Mouse (Mus musculus) large intestine, adult 2 months (tissue): ENCODE measurements at regions not wholly inside any gene's neighbourhood (a gene's known extent, or its start where the extent isn't known, plus 50 kb on each side); places are given as distances from the start of the nearest gene placed in this dataset.
"Not testable (repeated sequence)": the region's sequence is repeated elsewhere in the genome, so short reads cannot be mapped to it uniquely, and the experiment has no call there.

Source experiments
- DNase-seq: peaks from one replicate; pipeline ENCODE4 v3.0.0-alpha.2; 2012; ENCODE audit warnings: low read depth, low spot score
- WGBS: fragments of 180-500 bp; shearing (Covaris S2); methylation state at CpG from one replicate; pipeline ENCODE4 v1.1.7; 2018; 5-methylcytosine and 5-hydroxymethylcytosine counted together

- no peak for DNase-seq
- 86% methylated on average over 7 of the region's 7 CpGs for WGBS
Measured at GRCm38 (mm10) chr1:143231969-143232368, 408.5 kb upstream of the B3galt2 start.

DNA sequence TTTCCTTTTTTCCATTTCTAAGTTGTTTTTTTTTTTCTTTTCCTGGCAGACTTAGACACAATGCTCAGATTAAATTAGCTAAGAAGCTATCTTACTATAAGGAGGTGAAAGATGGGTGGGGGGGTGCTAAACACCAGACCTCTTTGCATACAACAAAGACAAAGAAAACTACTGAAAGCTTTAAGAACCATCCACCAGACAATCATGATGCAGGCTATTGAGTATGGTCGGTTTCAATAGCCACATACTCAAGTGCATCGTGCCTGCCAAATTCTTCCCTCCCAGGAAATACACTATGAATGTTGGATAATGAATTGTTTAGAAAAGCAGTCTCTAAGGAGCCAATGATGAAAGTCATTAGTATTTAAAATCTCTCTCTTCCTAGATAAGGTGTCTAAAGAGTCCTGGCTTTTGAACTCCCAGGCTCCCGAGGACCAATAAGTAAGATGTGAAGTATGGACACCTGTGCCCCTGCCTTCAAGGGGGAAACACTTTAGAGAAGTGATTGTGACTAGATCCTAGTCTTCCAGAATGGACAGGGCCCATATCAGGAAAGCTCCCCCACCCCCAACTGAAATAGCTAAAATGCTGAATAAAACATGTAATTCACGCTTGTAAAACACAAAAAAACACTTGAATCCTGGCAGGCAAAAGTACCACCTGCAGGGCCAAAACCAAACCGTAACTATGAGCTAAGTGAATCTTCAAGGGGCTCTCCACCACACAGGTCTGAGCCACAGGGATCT, 381.8 kb upstream of the B3galt2 start:
- 76% methylated on average over 5 of the region's 5 CpGs for WGBS

DNA sequence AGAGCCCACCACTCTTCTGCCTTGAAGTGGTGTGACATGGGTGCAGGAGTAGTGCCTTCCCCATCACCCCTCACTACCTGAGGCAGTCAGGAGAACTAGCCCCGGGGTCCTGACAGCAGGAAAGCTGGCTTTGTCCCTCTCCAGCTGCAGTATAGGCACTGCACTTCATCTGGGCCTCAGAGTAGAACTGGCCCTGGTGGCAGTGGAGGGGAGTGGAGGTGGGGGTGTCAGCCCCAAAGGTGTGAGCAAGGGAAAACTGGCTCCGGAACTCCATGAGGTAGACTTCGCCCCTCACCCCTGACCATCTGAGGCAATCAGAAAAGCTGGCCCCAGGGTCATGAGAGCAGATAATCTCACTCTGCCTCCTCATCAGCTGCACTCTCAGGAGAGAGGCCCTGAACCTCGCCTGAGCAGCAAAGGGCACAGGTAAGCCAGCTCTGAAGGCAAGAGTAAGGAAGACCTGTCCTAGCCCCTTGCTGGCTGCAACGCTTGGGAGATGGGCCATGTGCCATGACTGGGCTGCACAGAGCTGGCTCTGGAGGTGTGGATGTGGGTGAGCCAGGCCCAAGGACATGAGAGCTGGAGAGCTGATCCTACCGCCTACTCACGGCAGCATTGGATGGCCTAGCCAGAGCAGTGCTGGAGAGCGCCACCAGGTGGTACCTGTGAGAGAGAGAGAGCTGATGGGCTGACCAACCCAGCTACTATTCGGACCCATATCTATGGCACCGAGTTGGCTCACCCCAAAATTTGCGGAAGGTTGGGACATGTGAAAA, 377.0 kb upstream of the B3galt2 start:
- no peak for DNase-seq
- 82% methylated on average over 11 of the region's 11 CpGs for WGBS

More for the DNA sequence above, 381.8 kb upstream of the B3galt2 start:
- no peak for DNase-seq

- 86% methylated on average over 4 of the region's 4 CpGs for WGBS
- no peak for DNase-seq
Measured at GRCm38 (mm10) chr1:143265216-143265615, 375.2 kb upstream of the B3galt2 start.

- WGBS = 95% methylated on average over 3 of the region's 3 CpGs
- DNase-seq = no peak
Measured at GRCm38 (mm10) chr1:143286274-143286967, 354.0 kb upstream of the B3galt2 start.

DNA sequence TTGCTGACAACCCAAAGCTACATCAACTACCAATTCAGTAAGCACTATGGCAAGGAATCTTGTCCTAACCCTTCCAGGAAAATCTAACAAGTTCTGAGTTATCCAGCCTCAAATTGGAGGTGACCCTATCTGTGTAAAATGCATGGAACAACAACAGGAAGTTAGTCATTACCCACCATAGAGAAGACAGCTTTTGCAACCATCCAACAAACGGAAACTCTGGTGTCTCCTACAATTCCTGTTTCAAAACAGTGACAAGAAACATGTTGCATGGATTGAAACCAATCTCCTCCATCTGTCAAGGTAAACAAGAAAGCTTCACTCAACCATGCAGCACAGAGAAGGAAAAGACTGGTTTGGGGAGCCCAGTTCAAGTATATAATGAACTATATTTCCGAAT, 353.0 kb upstream of the B3galt2 start:
- DNase-seq = no peak
- WGBS = 84% methylated on average over 2 of the region's 2 CpGs

- 72% methylated on average over 5 of the region's 5 CpGs for WGBS
- DNase-seq = no peak
Measured at GRCm38 (mm10) chr1:143296555-143296954, 343.9 kb upstream of the B3galt2 start.

GRCm38 (mm10) chr1:143307379-143307778, 333.1 kb upstream of the B3galt2 start:
- DNase-seq = no peak
- WGBS = 66% methylated on average over 3 of the region's 3 CpGs

GRCm38 (mm10) chr1:143318381-143318780, 322.1 kb upstream of the B3galt2 start:
- no peak for DNase-seq
- 82% methylated on average over 12 of the region's 12 CpGs for WGBS

DNA sequence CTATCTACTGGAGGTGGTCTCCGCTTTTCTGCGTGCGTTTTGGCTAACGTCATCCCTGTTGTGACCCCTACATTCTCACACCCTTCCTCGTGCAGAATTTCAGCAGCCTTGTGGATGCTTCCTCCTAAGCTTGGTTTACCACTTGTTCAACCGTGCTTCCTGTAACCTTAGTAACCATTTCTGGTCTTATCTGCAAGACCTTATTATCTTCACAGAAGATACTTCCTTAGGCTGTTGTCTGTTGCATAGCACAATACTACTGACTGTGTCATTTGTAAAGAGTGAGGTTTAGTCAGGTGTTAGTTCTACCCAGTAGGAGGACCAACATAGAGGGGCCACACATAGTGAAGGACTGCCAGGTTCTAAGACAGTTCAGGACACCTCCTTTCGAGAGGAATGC, 320.9 kb upstream of the B3galt2 start:
- no peak for DNase-seq
- WGBS = 77% methylated on average over 7 of the region's 7 CpGs

GRCm38 (mm10) chr1:143351388-143351787, 289.1 kb upstream of the B3galt2 start:
- DNase-seq = no peak
- 68% methylated on average over 1 of the region's 1 CpGs for WGBS

DNA sequence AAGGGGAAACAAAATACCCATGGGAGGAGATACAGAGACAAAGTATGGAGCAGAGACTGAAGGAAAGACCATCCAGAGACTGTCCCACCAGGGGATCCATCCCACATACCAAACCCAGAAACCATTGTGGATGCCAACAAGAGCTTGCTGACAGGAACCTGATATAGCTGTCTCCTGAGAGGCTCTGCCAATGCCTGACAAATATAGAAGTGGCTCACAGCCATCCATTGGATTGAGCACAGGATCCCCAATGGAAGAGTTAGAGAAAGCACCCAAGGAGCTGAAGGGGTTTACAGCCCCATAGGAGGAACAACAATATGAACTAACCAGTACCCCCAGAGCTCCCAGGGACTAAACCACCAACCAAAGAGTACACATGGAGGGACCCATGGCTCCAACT, 280.2 kb upstream of the B3galt2 start:
- DNase-seq = not testable (repeated sequence)

- 83% methylated on average over 4 of the region's 4 CpGs for WGBS
- DNase-seq = no peak
Measured at GRCm38 (mm10) chr1:143391851-143392250, 248.6 kb upstream of the B3galt2 start.
